Mouse (Mus musculus) bone marrow macrophage, adult 2 months (primary cell): ENCODE measurements around the gene Sun2.

ENCODE experiments used
- CTCF ChIP-seq: IDR thresholded peaks from 2 replicates; pipeline ENCODE4 v1.5.1; 2012; ENCODE audit warnings: low read depth, mild to moderate bottlenecking, low read length, moderate library complexity
- POLR2A ChIP-seq: IDR thresholded peaks from 2 replicates; pipeline ENCODE4 v1.6.1; 2012; ENCODE audit warnings: mild to moderate bottlenecking, low read depth, low read length, borderline replicate concordance

DNA sequence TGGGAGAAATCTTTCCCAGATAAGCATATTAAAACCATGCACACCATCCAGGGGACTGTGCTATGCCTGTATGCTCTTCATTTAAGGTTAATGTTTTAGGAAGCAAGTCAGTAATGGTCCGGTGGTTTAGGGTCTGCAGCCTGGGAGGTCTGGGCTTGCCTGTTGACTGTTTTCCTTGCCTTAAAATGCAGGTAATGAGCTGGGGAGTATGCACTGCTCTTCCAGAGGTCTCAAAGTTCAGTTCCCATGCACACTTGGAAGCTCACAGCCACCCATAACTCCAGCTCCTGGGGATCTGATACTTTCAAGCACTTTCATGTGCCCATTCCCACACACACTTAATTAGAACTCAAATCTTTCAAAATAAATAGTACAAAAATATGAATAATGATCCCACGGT lies 45.8 kb downstream of the Sun2 start:
- no peak for TF ChIP-seq POLR2A
- TF ChIP-seq CTCF: no peak
